Mouse (Mus musculus) midbrain, embryonic 12.5 days (tissue): ENCODE results near the gene Dppa2. TPM values are rescaled to one million over a fixed set of nuclear protein-coding genes. Genes with fewer than 3 reads are reported as not detected.

Experiments
- ATAC-seq: fragments of 200-750 bp; cut with Nextera tagmentation; 2 replicates; pipeline ENCODE4 v1.8.0; 2017; ENCODE audit warnings: low read depth, moderate TSS enrichment, moderate library complexity; ENCODE audit not compliant: low FRiP score
- H3K27ac ChIP-seq: fragments of 300-500 bp; sonication (generic); replicated peaks from 2 replicates; pipeline ENCODE4 v1.5.1; 2016; ENCODE audit warnings: mild to moderate bottlenecking
- H3K27me3 ChIP-seq: fragments of 300-500 bp; sonication (generic); 2 replicates; pipeline ENCODE4 v1.6.1; 2016; ENCODE audit warnings: mild to moderate bottlenecking
- H3K36me3 ChIP-seq: fragments of 300-500 bp; sonication (generic); 2 replicates; pipeline ENCODE4 v1.6.1; 2016
- H3K4me1 ChIP-seq: fragments of 300-500 bp; sonication (generic); 2 replicates; pipeline ENCODE4 v1.6.1; 2016
- H3K4me2 ChIP-seq: fragments of 300-500 bp; sonication (generic); replicated peaks from 2 replicates; pipeline ENCODE4 v1.6.1; 2016; ENCODE audit warnings: mild to moderate bottlenecking, moderate library complexity
- H3K4me3 ChIP-seq: fragments of 300-500 bp; sonication (generic); 2 replicates; pipeline ENCODE4 v1.5.1; 2016; ENCODE audit warnings: mild to moderate bottlenecking
- H3K9ac ChIP-seq: fragments of 300-500 bp; sonication (generic); replicated peaks from 2 replicates; pipeline ENCODE4 v1.6.1; 2016; ENCODE audit warnings: mild to moderate bottlenecking, moderate library complexity
- H3K9me3 ChIP-seq: fragments of 300-500 bp; sonication (generic); 2 replicates; pipeline ENCODE4 v1.6.1; 2016; ENCODE audit warnings: mild to moderate bottlenecking
- WGBS: fragments of 180-500 bp; shearing (Covaris S2); methylation state at CpG from one replicate; pipeline ENCODE4 v1.1.7; 2016; 5-methylcytosine and 5-hydroxymethylcytosine counted together
- polyA plus RNA-seq: library from polyadenylated mRNA; unstranded; fragments of >200 nt; fragmentation: Nextera tagmentation; extraction: Ambion mirVana; gene quantifications from 2 replicates; pipeline ENCODE4 v1.2.1, GENCODE M21; 2016

Gene Dppa2
- polyA plus RNA-seq, 1 experiment from 2014 or later: not detected

DNA sequence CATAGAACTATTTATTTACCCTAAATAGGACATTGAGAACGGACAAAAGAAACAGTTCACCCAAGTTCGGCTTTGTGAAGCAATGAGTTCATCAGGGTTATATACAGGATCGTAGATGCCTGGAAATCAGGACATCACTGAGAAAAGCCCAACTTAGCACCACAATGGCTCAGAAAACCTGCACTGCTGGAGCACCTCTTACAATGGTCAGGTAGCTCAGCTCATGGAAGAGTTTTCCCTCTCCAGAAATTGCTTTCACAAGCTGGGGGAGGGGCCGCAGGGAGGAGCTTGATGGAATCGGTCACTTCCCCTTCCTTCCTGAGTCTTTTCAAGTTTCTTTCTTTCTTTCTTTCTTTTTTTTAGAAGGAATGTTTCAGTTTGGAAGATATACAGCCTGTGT is 52.0 kb downstream of the Dppa2 start:
- Histone ChIP-seq H3K27me3 (no peaks in the 10 kb centered on the region), H3K27ac (no peak overlapping the region), H3K4me1 (no peaks in the 10 kb centered on the region), H3K9me3 (no peaks in the 10 kb centered on the region), H3K4me2 (no peak overlapping the region), H3K9ac (no peak overlapping the region), H3K36me3 (no peaks in the 10 kb centered on the region), H3K4me3 (no peak overlapping the region)
- no peak for ATAC-seq
- 84% methylated on average over 5 of the region's 5 CpGs for WGBS

DNA sequence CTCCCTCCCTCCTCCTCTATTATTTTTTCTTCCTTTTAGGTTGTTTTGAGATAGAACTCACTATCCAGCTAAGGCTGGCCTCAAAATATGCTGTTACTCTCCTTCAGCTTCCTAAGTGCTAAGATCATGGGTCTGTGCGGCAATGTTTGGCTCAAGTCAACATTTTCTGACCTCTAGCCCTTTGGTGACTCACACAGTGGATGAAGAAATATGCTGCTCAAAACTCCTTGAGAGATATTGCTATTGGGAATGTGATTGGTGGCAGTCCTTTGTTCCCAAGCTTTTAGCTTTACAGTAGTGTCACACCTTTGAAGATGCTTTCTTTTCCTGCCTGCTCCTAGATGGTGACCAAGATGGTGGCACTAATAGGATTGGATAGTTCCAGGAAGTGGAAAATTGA is 52.7 kb downstream of the Dppa2 start:
- Histone ChIP-seq H3K4me2 (no peak overlapping the region), H3K4me1 (no peaks in the 10 kb centered on the region), H3K27ac (no peak overlapping the region), H3K27me3 (no peaks in the 10 kb centered on the region), H3K9ac (no peak overlapping the region), H3K4me3 (no peak overlapping the region), H3K9me3 (no peaks in the 10 kb centered on the region), H3K36me3 (no peaks in the 10 kb centered on the region)
- 86% methylated on average over 1 of the region's 1 CpGs for WGBS
- no peak for ATAC-seq

GRCm38 (mm10) chr16:48360887-48361286 is 57.2 kb downstream of the Dppa2 start:
- Histone ChIP-seq H3K27ac (no peak overlapping the region), H3K36me3 (no peaks in the 10 kb centered on the region), H3K9me3 (no peaks in the 10 kb centered on the region), H3K4me1 (no peaks in the 10 kb centered on the region), H3K27me3 (no peaks in the 10 kb centered on the region), H3K4me3 (no peak overlapping the region), H3K9ac (no peak overlapping the region), H3K4me2 (no peak overlapping the region)
- 84% methylated on average over 12 of the region's 12 CpGs for WGBS
- peak; percentile 49; the same call in 1 of the 2 replicates for ATAC-seq

- H3K4me2 ChIP-seq: no peak overlapping the region
These were observed 63.1 kb downstream of the Dppa2 start for GRCm38 (mm10) chr16:48366801-48367200.

DNA sequence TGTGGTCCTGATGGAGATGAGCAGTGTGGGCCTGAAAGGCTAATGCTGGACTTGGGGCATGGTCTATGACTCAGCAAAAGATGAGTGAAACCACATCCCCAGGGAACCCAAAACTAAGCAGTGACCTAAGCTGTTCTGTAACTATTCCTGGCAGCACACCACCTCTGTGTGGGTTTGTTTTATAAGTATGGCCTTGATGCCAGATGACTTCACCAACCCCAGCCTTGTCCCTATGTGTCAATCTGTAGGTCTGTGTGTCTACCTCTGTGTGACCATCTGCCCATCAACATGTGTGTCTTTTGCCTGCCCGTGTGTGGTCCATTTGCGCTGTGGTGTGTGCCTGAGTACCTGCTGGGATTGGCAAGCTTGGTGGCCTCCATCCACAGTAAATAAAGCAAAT is 64.4 kb downstream of the Dppa2 start:
- Histone ChIP-seq H3K4me3 (no peak overlapping the region), H3K9ac (no peak overlapping the region), H3K4me2 (no peak overlapping the region), H3K4me1 (no peaks in the 10 kb centered on the region), H3K36me3 (no peaks in the 10 kb centered on the region), H3K9me3 (no peaks in the 10 kb centered on the region), H3K27me3 (no peaks in the 10 kb centered on the region), H3K27ac (no peak overlapping the region)
- no peak for ATAC-seq
- WGBS: 98% methylated on average over 2 of the region's 2 CpGs

More at GRCm38 (mm10) chr16:48366801-48367200, 63.1 kb downstream of the Dppa2 start:
- Histone ChIP-seq H3K27me3 (no peaks in the 10 kb centered on the region), H3K4me1 (no peaks in the 10 kb centered on the region), H3K36me3 (no peaks in the 10 kb centered on the region), H3K9me3 (no peaks in the 10 kb centered on the region), H3K27ac (no peak overlapping the region), H3K4me3 (no peak overlapping the region), H3K9ac (no peak overlapping the region)
- WGBS: 94% methylated on average over 5 of the region's 5 CpGs
- ATAC-seq: no peak

Other genes starting within 250 kb of the Dppa2 start
- not detected in 2 replicates for gene Dppa4, start 20.2 kb upstream of the Dppa2 start, polyA plus RNA-seq
- not detected in 2 replicates for gene Gm5485, start 108.5 kb downstream of the Dppa2 start, polyA plus RNA-seq
- 0.12 TPM in 1 of 2 replicates, not detected in the other for gene Morc1, start 127.3 kb downstream of the Dppa2 start, polyA plus RNA-seq